Mouse (Mus musculus) mouse trophoblast stem cell (cell line): ENCODE measurements around the gene Hspb8.
"Not testable (repeated sequence)": the region's sequence is repeated elsewhere in the genome, so short reads cannot be mapped to it uniquely, and the experiment has no call there.

Source experiments
- in situ Hi-C, 2 experiments: fragments of 300-500 bp; cut with MseI, MboI; formaldehyde crosslinking; loops; 2 replicates in 1 of 2; 3 replicates in 1 of 2; pipeline ENCODE4 v1.15.1; 2025

Gene Hspb8

GRCm38 (mm10) chr5:116432871-116433270 is 10.2 kb upstream of the Hspb8 start:
- in situ Hi-C loops, result no loop called here

DNA sequence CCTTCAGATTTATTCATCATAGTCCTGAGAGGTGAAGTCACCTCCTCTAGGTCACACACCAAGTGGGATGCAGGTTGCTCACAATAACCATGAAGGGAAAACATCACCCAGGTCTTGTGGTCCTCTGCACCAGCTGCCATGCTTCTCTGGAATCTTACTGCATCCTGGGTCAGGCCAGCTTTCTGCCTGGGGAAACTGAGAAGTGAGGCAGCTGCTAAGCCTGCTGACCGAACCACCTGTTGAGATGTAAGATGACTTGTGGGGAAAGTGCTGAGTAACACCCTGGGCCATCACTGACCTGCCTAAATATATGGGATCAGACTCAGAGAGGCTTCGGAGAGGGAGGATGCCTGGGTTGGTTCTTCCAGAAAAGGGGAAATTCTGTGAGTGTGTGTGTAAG is 4.0 kb upstream of the Hspb8 start:
- in situ Hi-C loops, result no loop called here

DNA sequence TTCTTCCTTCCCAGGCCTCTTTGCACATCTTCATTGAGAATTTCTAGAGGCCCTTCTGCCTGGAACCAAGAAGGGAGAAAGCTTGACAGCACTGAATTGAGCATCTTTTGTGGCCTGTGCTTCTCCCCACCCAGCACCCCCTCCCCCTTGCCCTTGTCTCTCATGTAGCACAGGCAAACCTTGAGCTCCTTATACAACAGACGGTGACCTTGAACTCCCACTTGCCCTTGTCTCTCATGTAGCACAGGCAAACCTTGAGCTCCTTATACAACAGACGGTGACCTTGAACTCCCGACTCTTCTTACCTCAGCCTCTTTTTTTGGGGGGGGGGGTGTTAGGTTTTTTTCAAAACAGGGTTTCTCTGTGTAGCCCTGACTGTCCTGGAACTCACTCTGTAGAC is 3.0 kb upstream of the Hspb8 start:
- in situ Hi-C loops, result not testable (repeated sequence)

- in situ Hi-C loops, result no loop called here
These were observed 2.6 kb upstream of the Hspb8 start for GRCm38 (mm10) chr5:116425273-116425672.

DNA sequence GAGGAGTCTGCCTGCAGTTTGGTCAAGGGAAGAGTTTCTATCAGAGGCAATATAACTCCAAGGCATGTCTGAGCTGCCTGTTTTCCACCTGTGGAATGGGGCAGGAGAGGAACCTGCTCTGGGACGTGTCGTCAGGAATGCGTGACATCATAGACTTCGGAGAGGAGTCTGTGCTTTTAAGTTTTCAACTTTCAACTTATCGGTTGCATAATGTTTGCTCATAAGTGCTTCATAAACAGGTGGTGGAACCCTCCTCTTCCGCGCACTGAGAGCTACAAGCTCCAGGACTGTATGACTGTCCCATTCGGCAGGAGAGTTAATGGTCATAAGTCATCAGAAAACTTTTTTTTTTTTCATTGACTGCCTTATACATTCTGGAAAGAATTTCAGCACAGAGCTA is 1.1 kb upstream of the Hspb8 start:
- in situ Hi-C loops, result no loop called here

DNA sequence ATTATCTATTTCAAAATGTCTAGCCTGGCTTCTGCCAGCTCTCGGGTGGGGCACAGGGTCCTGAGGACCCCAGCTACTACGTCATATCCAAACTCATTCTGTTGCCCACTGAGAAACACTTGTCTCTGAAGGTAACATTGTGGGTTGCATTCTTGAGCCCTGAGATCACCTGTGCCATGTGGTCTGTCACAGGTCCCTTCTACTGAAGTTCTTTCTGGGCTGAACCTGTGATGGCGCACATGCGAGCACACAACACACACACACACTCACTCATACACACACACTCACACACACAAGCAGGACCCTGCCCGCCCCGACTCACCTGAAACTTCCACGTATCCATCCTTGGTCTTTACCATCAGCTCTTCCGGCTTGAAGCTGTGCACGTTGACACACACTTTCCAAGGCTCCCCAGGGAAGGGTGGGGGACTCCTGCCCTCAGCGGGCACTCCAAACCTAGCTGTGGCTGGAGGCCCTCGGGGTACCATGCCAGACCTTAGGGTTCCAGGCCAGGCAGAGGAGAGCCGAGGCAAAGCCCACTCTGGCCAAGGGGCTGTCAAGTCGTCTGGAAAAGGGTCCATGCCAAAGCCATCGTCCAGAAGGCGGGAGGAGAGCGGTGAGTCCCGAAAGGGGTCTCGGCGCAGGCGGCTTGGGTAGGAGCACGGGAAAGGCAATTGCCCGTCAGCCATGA is 728 bp downstream of the Hspb8 start:
- in situ Hi-C loops, result no loop called here

DNA sequence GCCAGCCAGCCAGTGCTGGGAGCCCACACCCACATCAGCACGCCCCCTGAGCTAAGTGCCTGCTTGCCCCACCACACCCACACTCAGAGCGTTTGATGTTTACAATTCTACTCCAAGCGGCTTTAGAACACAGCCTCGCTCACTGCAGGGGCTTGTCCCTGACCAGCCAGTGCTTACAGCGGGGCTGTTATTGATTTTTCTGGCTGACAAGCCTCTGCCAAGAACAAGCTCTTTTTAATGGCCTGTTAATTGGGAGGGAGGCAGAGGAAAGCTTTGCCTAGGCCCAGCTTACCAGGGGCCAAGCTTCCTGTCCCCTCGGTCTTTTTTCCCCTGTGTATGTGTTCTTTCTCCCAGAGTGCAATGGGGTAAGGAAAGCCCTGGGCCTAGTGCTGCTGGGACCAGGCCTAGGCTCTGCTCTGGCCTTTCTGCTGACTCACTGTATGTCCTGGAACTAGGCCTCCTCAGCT is 1.9 kb downstream of the Hspb8 start:
- in situ Hi-C loops, result no loop called here

DNA sequence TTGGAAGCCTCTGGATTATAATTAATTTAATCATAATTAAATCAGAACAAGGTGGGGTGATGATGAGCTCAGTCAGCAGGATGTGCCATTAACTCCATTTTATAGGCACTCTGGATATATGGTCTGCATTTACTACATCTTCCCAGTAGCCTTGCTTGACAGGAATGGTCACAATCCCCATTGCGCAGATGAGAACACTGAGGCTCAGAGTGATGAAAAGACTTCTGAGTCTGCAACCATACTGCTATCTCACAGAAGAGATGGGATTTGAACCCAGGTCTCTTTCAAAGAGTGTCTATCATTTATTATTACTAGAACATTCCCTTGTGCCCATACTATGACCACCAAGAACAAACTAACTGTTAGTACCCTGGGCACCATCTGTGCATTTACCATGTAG is 2.5 kb downstream of the Hspb8 start:
- in situ Hi-C loops, result no loop called here

- in situ Hi-C loops, result no loop called here
These were observed 3.2 kb downstream of the Hspb8 start for GRCm38 (mm10) chr5:116419322-116420045.

- in situ Hi-C loops, result no loop called here
These were observed 6.5 kb downstream of the Hspb8 start for GRCm38 (mm10) chr5:116416208-116416607.

- in situ Hi-C loops, result no loop called here
These were observed 12.7 kb downstream of the Hspb8 start for GRCm38 (mm10) chr5:116409689-116410590.

DNA sequence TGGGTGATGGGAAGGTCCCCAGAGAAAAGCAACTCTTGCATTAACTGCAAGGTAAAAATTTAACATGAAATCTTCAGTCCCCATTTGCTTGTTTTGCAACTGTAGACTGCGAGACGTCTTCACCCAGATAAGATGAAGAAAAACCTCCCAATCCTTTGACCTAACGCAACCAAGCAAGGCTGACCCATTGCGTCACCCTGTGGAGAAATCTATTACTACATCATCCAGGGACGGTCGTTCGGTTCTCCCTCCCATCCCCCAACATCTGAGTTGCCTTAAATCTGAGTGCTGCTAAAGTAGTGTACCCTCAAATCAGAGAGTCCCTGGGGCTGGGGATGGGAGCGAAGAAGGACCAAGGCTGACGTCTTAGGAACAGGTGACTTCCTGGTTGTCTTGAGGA is 13.7 kb downstream of the Hspb8 start:
- in situ Hi-C loops, result no loop called here

DNA sequence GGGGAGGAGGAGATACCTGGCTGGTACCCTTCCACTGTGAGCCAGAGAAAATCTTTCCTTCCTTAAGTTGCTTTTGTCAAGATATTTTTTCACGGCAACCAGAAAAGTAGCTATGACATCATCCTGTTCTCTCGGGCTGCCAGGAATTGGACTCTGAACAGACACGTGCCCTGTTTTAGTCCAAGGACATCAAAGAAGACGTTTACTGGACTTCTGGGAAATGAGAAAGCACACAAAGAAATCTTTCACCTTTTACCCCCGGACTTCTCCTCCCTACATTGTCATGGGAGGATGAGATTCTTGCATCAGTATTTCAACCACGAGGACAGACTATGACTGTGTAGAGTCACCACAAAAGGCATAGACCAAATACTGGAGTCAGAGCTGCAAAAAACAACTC is 14.7 kb downstream of the Hspb8 start:
- in situ Hi-C loops, result no loop called here

DNA sequence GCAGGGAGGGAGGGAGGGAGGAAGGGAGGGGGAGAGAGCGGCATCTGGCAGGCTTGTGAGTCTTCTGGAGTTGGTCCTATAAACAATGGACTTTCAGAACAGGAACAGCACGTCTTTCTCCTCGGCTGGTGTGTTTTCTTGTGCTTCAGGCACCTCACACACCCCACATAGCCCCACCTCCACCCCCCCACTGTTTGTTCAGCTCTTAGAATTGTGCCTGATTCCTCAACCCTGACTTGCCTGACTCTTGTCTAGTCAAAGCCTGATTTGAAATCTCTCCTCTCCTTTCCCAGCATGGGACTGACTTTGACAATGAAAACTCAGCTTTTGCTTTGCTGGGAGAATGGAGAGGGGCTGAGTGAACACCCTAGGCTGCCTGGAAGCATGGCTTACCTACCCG is 15.3 kb downstream of the Hspb8 start:
- in situ Hi-C loops, result no loop called here

DNA sequence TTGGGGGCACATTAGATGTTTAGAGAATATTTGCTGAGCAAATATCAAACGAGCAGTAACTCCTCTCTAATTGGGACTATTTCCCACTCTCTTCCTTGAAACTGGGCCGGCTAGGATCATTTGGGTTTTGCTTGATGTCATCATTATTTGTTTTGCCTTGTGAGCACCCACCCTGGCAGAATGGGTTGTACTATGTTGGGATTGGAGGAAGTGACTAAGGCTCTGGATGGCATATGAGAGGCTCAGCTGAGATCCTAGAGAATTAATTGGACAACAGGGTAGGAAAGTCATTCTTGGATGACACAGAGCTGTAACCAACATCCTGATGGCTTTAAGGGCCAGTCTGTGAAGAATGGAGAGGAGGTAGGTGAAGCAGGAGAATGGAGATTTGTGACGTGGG is 16.2 kb downstream of the Hspb8 start:
- in situ Hi-C loops, result no loop called here

DNA sequence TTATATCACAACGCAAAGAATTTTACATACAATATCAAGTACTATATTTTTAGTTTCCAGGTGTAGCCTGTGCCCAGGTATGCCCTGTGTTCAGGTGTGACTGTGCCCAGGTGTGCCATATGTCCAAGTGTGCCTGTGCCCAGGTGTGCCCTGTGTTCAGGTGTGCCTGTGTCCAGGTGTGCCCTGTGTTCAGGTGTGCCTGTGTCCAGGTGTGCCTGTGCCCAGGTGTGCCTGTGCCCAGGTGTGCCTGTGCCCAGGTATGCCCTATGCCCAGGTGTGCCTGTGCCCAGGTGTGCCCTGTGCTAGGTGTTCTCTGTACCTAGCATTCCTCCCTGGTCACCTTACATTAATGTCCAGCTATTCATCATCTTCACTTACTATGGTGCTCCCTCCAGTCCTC is 16.7 kb downstream of the Hspb8 start:
- in situ Hi-C loops, result no loop called here

GRCm38 (mm10) chr5:116404063-116404462 is 18.6 kb downstream of the Hspb8 start:
- in situ Hi-C loops, result no loop called here

DNA sequence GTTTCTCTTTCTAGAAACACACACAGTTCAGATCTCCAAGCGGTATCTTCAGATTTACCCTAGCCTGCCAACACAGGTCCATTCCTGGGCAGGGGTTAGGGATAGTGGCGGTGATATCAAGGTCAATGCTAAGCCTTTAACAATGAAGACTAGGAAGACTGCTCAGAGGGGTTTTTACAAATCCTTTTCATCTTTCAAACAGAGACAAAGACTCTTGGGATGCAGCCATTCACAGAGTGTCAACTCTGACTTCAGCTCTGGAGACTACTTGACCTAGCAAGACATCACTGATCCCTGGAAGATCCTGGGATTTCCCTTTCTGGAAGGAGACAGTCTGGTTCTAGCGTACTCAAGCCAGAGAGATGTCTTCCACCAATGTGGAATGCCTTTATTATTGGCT is 21.9 kb downstream of the Hspb8 start:
- in situ Hi-C loops, result no loop called here

DNA sequence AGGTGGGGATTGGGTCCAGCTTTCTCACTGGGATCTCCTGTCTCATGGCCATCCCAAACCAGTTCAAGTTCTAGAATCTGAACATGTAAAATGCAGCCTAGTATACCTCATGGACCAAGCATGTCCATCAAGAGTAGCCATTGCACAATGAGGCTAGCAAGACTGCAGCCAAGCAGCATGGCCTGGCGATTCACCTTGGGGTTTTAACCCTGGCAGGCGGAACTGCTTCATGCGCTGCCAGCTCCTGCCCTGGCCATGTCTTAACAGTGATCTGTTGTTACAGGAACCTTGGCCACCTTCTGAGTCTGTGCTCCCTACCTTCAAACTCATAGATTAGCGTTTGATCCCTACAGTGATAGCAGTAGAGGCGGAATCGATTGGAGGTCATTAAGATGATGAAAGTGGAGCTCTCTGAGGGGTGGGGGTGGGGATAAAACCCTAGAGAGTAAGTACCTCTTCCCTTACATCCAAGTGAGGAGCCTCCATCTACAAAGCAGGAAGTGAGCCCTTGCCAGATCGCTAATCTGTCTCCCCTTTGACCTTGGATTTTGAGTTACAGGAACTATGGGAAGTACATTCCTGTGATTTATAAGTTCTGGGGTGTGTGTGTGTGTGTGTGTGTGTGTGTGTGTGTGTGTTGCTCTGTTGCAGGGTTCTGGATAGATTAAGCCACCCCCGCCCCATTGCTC is 22.5 kb downstream of the Hspb8 start:
- in situ Hi-C loops, result no loop called here

DNA sequence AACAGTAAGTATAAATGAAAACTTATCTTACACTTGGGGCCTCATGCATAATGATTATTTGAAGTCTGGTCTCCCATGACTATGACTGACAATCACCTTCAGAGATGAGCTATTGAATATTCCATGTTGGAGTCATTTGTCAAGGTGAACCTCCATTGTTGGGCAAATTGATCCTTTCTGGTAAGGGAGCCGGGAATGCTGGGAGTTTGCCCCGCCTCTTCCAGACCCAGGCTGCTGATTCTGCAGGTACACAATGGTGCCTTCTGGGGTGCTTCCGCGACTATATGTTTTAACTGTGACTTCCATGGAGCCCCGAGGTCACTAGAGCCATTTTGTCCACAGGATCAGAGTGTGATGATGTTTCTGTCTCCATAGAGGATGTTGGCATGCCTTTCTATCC is 26.6 kb downstream of the Hspb8 start:
- in situ Hi-C loops, result no loop called here

DNA sequence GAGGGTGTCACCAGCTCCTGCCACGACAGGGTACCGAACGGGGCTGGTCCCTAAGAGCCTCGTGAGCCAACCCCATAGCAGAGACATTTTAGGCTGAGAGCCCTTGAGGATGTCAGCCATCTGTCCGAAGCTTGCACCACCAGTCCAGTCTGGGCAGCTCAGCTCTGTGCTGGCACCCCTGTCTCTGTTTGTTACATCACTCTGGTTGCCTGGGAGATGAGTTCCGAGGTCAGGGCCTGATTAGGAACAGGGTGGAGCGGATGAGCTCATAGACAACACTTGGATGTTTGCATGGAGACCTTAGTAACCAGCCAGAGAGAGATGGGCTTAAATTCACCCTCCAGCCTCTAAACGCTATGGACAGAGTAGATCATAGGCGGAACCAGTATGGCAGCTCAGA is 30.1 kb downstream of the Hspb8 start:
- in situ Hi-C loops, result no loop called here
